ENCODE assay signal across 9 mouse cellular contexts in the genomic region with DNA sequence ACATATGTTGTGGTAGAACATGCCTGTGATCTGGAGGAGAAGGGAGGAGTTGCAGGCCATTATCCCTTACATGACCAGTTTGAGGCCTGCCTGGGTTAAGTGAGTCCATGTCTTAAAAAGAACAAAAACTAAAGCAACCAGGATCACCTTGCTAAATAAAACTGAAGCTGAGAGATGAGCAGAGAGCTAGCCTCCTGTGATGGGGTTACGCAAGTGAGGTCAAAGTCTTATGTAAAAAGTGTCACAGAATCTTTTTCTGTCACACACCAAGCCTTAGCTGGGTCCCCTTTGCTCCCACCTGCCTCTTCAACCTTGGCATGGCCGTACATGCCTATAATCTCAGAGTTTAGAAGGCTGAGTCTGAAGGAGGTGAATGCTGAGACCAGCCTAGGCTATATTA. TPM values are rescaled to one million over a fixed set of nuclear protein-coding genes. Genes with fewer than 3 reads are reported as not detected.
DNase-seq lines count a peak whose midpoint lies in the region; ATAC-seq and TF ChIP-seq lines count a peak whose summit lies in the region.
"Had no signal": no experiment of that assay in that cellular context is flagged by ENCODE, and none has a peak within 500 bp of the region (broad histone marks: within the 10 kb centered on the region; RNA-seq: fewer than 3 reads in every experiment).

No protein-coding gene starts in this region.

- no peak for TF ChIP-seq CTCF in G1E (IDR thresholded peaks at IDR 0.05; ENCODE audit: low read depth, low read length)

- WGBS in heart, embryonic 11.5 days (ENCODE audit: insufficient replicate concordance) = 83% methylated on average over 2 of the region's 2 CpGs
- WGBS in hindbrain, embryonic 12.5 days = 71% methylated on average over 2 of the region's 2 CpGs
- WGBS in macrophage (ENCODE audit: missing documents) = 88% methylated on average over 2 of the region's 2 CpGs

- no peak overlapping the region; the same call in 1 of the 2 replicates for H3K9ac ChIP-seq in heart, embryonic 11.5 days (ENCODE audit: low read depth, low read length)
- H3K9ac ChIP-seq in hindbrain, embryonic 12.5 days = 0 out of 2 replicates have a peak overlapping the region, but pooled peaks have one; percentile 79

- H3K9me3 ChIP-seq in heart, embryonic 11.5 days (replicated peaks; ENCODE audit: control insufficient read depth, low read length) = no peaks in the 10 kb centered on the region
- 0 out of 2 replicates have a peak, but pooled peaks cover 3% of the 10 kb centered on the region for H3K9me3 ChIP-seq in G1E (replicated peaks)
- 0 out of 2 replicates have a peak, but pooled peaks cover 4% of the 10 kb centered on the region for H3K9me3 ChIP-seq in hindbrain, embryonic 12.5 days (replicated peaks)

- H3K4me2 ChIP-seq in heart, embryonic 11.5 days = peak overlapping the region; percentile 94
- H3K4me2 ChIP-seq in hindbrain, embryonic 12.5 days (replicated peaks) = peak overlapping the region; percentile 76

- no peaks in the 10 kb centered on the region for H3K79me2 ChIP-seq in macrophage (ENCODE audit: inconsistent target)

- no peak for ATAC-seq in heart, embryonic 11.5 days (replicated peaks; ENCODE audit: insufficient number of reproducible peaks, low FRiP score, low TSS enrichment)
- ATAC-seq in G1E (ENCODE audit: extremely low read depth, insufficient number of reproducible peaks, low FRiP score, poor library complexity, severe bottlenecking) = no peak
- no peak for ATAC-seq in hindbrain, embryonic 12.5 days (ENCODE audit: low FRiP score)

- peak overlapping the region; percentile 84 for H3K4me3 ChIP-seq in heart, embryonic 11.5 days (ENCODE audit: low read depth, low read length)
- H3K4me3 ChIP-seq in G1E (ENCODE audit: low read depth, low read length) = peak overlapping the region; percentile 89; the same call in 1 of the 2 replicates
- peak overlapping the region; percentile 75 for H3K4me3 ChIP-seq in hindbrain, embryonic 12.5 days
- peak overlapping the region; percentile 43; the same call in 1 of the 2 replicates for H3K4me3 ChIP-seq in macrophage (ENCODE audit: inconsistent target)

- intact Hi-C loops in heart, postnatal 10 days (cut with DNase I) = no loop called here

- no peak for DNase-seq in heart, postnatal 10 days
- DNase-seq in G1E (ENCODE audit: low spot score) (no peak), adipocyte (ENCODE audit: low spot score) (no peak)
- no peak for DNase-seq in right cerebral cortex, adult 2 months (ENCODE audit: low spot score in 2 of 2)
- DNase-seq in cerebellum, postnatal 10 days = no peak

- no peaks in the 10 kb centered on the region for H3K27me3 ChIP-seq in heart, embryonic 11.5 days (ENCODE audit: control insufficient read depth, insufficient read depth, low read length)
- no peaks in the 10 kb centered on the region for H3K27me3 ChIP-seq in G1E (ENCODE audit: insufficient read depth, low read length)
- H3K27me3 ChIP-seq in hindbrain, embryonic 12.5 days = no peaks in the 10 kb centered on the region

- no peaks in the 10 kb centered on the region for H3K36me3 ChIP-seq in heart, embryonic 11.5 days (ENCODE audit: control insufficient read depth, insufficient read depth, low read length)
- peaks cover 11% of the 10 kb centered on the region for H3K36me3 ChIP-seq in G1E (replicated peaks)
- no peaks in the 10 kb centered on the region for H3K36me3 ChIP-seq in hindbrain, embryonic 12.5 days
- H3K36me3 ChIP-seq in macrophage (ENCODE audit: inconsistent target) = no peaks in the 10 kb centered on the region

- H3K27ac ChIP-seq in heart, embryonic 11.5 days (ENCODE audit: low read depth, low read length) = no peak overlapping the region
- H3K27ac ChIP-seq in hindbrain, embryonic 12.5 days = no peak overlapping the region
- H3K27ac ChIP-seq in macrophage = no peak overlapping the region

- peaks cover 8% of the 10 kb centered on the region for H3K4me1 ChIP-seq in heart, embryonic 11.5 days (ENCODE audit: control insufficient read depth, insufficient read depth, low read length)
- peaks cover 35% of the 10 kb centered on the region for H3K4me1 ChIP-seq in G1E (ENCODE audit: insufficient read depth, low read depth, low read length)
- peaks cover 13% of the 10 kb centered on the region for H3K4me1 ChIP-seq in hindbrain, embryonic 12.5 days

RNA-seq across cellular contexts. Expression of a gene that starts 0.6 kb away (rescaled TPM):
- not detected in 2 replicates for polyA plus RNA-seq in heart, embryonic 11.5 days (2014; fragmentation: Nextera tagmentation; extraction: Ambion mirVana)
- 1 to 10 TPM in 1 of 2 experiments, under 1 TPM in 1; 0.87 to 1.0 TPM for total RNA-seq in heart, postnatal 10 days (2021)
- 1.3 and 1.6 TPM in 2 replicates for total RNA-seq in G1E (2014; fragmentation: Nextera tagmentation)
- total RNA-seq in G1E (2017) = 2.3 and 2.4 TPM in 2 replicates
- 0.49 and 0.85 TPM in 2 replicates for polyA plus RNA-seq in G1E (2012)
- polyA plus RNA-seq in hindbrain, embryonic 12.5 days (2016; fragmentation: Nextera tagmentation; extraction: Ambion mirVana) = 0.33 and 0.49 TPM in 2 replicates
- total RNA-seq in macrophage (2018; cell fraction: chromatin; rRNA removed) = 1 to 10 TPM in 16 of 26 experiments, under 1 TPM in 7, not detected in 3; 0.53 to 3.4 (median 1.4) TPM
- total RNA-seq in macrophage (2018; cell fraction: cytosol; rRNA removed) = 1 to 10 TPM in 1 of 26 experiments, under 1 TPM in 25; 0.14 to 1.5 (median 0.41) TPM
- total RNA-seq in macrophage (2018; cell fraction: nucleus; rRNA removed) = 1 to 10 TPM in 19 of 26 experiments, under 1 TPM in 7; 0.44 to 4.2 (median 1.8) TPM
- 0.33 to 0.57 TPM (median 0.33 TPM) in 3 replicates for polyA plus RNA-seq in macrophage (2018)

RNA-seq across cellular contexts. Expression of a gene that starts 2.7 kb away (rescaled TPM):
- 14.6 and 16.6 TPM in 2 replicates for polyA plus RNA-seq in heart, embryonic 11.5 days (2014; fragmentation: Nextera tagmentation; extraction: Ambion mirVana)
- 10 to 100 TPM; 15.1 to 15.8 TPM for total RNA-seq in heart, postnatal 10 days (2021)
- total RNA-seq in G1E (2014; fragmentation: Nextera tagmentation) (4.1 and 4.3 TPM in 2 replicates), G1E (2017) (8.9 and 11.4 TPM in 2 replicates)
- polyA plus RNA-seq in G1E (2012) (9.2 and 11.7 TPM in 2 replicates), macrophage (2018) (4.6 to 6.7 TPM (median 5.0 TPM) in 3 replicates)
- polyA plus RNA-seq in hindbrain, embryonic 12.5 days (2016; fragmentation: Nextera tagmentation; extraction: Ambion mirVana) = 22.3 and 23.4 TPM in 2 replicates
- total RNA-seq in macrophage (2018; cell fraction: chromatin; rRNA removed) = 1 to 10 TPM in 14 of 26 experiments, under 1 TPM in 8, not detected in 4; 0.31 to 4.2 (median 1.3) TPM
- 1 to 10 TPM; 2.1 to 7.0 (median 5.0) TPM for total RNA-seq in macrophage (2018; cell fraction: cytosol; rRNA removed)
- 10 to 100 TPM in 1 of 26 experiments, 1 to 10 TPM in 23, under 1 TPM in 2; 0.41 to 10.2 (median 4.4) TPM for total RNA-seq in macrophage (2018; cell fraction: nucleus; rRNA removed)

RNA-seq across cellular contexts. Expression of a gene that starts 6.3 kb away (rescaled TPM):
- 18.1 and 20.0 TPM in 2 replicates for polyA plus RNA-seq in heart, embryonic 11.5 days (2014; fragmentation: Nextera tagmentation; extraction: Ambion mirVana)
- total RNA-seq in heart, postnatal 10 days (2021) = under 1 TPM; 0.86 to 0.87 TPM
- total RNA-seq in G1E (2014; fragmentation: Nextera tagmentation) (2.1 and 5.4 TPM in 2 replicates), G1E (2017) (1.0 and 2.6 TPM in 2 replicates)
- polyA plus RNA-seq in G1E (2012) (2.8 and 4.0 TPM in 2 replicates), macrophage (2018) (0.30 to 0.82 TPM (median 0.74 TPM) in 3 replicates)
- polyA plus RNA-seq in hindbrain, embryonic 12.5 days (2016; fragmentation: Nextera tagmentation; extraction: Ambion mirVana) = 36.9 and 39.2 TPM in 2 replicates
- total RNA-seq in macrophage (2018; cell fraction: chromatin; rRNA removed) = 10 to 100 TPM in 13 of 26 experiments, 1 to 10 TPM in 13; 1.3 to 20.0 (median 9.9) TPM
- 1 to 10 TPM in 1 of 26 experiments, under 1 TPM in 9, not detected in 16; 0.10 to 1.3 (median 0.43) TPM for total RNA-seq in macrophage (2018; cell fraction: cytosol; rRNA removed)
- 10 to 100 TPM in 2 of 26 experiments, 1 to 10 TPM in 23, not detected in 1; 1.8 to 12.4 (median 4.6) TPM for total RNA-seq in macrophage (2018; cell fraction: nucleus; rRNA removed)

RNA-seq across cellular contexts. Expression of a gene that starts 12.4 kb away (rescaled TPM):
- polyA plus RNA-seq in heart, embryonic 11.5 days (2014; fragmentation: Nextera tagmentation; extraction: Ambion mirVana) = 65.5 and 66.1 TPM in 2 replicates
- 10 to 100 TPM; 26.0 to 27.4 TPM for total RNA-seq in heart, postnatal 10 days (2021)
- total RNA-seq in G1E (2014; fragmentation: Nextera tagmentation) (17.2 and 22.1 TPM in 2 replicates), G1E (2017) (18.5 and 24.1 TPM in 2 replicates)
- polyA plus RNA-seq in G1E (2012) (44.2 and 52.2 TPM in 2 replicates), macrophage (2018) (16.1 to 25.9 TPM (median 25.1 TPM) in 3 replicates)
- polyA plus RNA-seq in hindbrain, embryonic 12.5 days (2016; fragmentation: Nextera tagmentation; extraction: Ambion mirVana) = 87.1 and 93.5 TPM in 2 replicates
- 10 to 100 TPM; 10.1 to 59.0 (median 32.2) TPM for total RNA-seq in macrophage (2018; cell fraction: chromatin; rRNA removed)
- 10 to 100 TPM; 16.7 to 26.5 (median 21.5) TPM for total RNA-seq in macrophage (2018; cell fraction: cytosol; rRNA removed)
- 10 to 100 TPM; 11.0 to 67.5 (median 32.1) TPM for total RNA-seq in macrophage (2018; cell fraction: nucleus; rRNA removed)

RNA-seq across cellular contexts. Expression of a gene that starts 29.4 kb away (rescaled TPM):
- polyA plus RNA-seq in heart, embryonic 11.5 days (2014; fragmentation: Nextera tagmentation; extraction: Ambion mirVana) = 18.6 and 22.1 TPM in 2 replicates
- 10 to 100 TPM; 14.0 TPM for total RNA-seq in heart, postnatal 10 days (2021)
- total RNA-seq in G1E (2014; fragmentation: Nextera tagmentation) = not detected in 2 replicates
- 0.33 TPM in 1 of 2 replicates, not detected in the other for total RNA-seq in G1E (2017)
- not detected in 2 replicates for polyA plus RNA-seq in G1E (2012)
- polyA plus RNA-seq in hindbrain, embryonic 12.5 days (2016; fragmentation: Nextera tagmentation; extraction: Ambion mirVana) = 74.8 and 88.1 TPM in 2 replicates
- 10 to 100 TPM in 1 of 26 experiments, 1 to 10 TPM in 18, under 1 TPM in 5, not detected in 2; 0.35 to 13.2 (median 1.6) TPM for total RNA-seq in macrophage (2018; cell fraction: chromatin; rRNA removed)
- total RNA-seq in macrophage (2018; cell fraction: cytosol; rRNA removed) = under 1 TPM in 9 of 26 experiments, not detected in 17; 0.03 to 0.48 (median 0.07) TPM
- total RNA-seq in macrophage (2018; cell fraction: nucleus; rRNA removed) = 1 to 10 TPM in 9 of 26 experiments, under 1 TPM in 10, not detected in 7; 0.16 to 3.2 (median 0.92) TPM
- 0.07 to 0.59 TPM in 2 of 3 replicates, not detected in the other for polyA plus RNA-seq in macrophage (2018)
- total RNA-seq: monocyte, adult 5-6 weeks had no signal
